Mouse (Mus musculus): ENCODE data around the gene Tfap4.

- no peak for TF ChIP-seq CTCF (IDR thresholded peaks at IDR 0.05)
- TF ChIP-seq EP300 (IDR thresholded peaks at IDR 0.05) = no peak
Observed at GRCm38 (mm10) chr16:4496470-4496869, 63.2 kb downstream of the Tfap4 start.
